Mouse (Mus musculus): ENCODE results near the gene Cul1.
A peak's percentile ranks its signal among the peaks of the same experiment; 100 is the strongest.
"Not testable (repeated sequence)": the region's sequence is repeated elsewhere in the genome, so short reads cannot be mapped to it uniquely, and the experiment has no call there.

Gene Cul1

GRCm38 (mm10) chr6:47453098-47453497, at the start of gene Cul1:
Cul1 (plus strand) TSS chr6:47453398.
- DNase-seq (ENCODE audit: low spot score in 2 of 2) = no peak

- DNase-seq (ENCODE audit: low spot score in 2 of 2) = no peak
Observed at GRCm38 (mm10) chr6:47404419-47405382, 48.5 kb upstream of the Cul1 start.

DNA sequence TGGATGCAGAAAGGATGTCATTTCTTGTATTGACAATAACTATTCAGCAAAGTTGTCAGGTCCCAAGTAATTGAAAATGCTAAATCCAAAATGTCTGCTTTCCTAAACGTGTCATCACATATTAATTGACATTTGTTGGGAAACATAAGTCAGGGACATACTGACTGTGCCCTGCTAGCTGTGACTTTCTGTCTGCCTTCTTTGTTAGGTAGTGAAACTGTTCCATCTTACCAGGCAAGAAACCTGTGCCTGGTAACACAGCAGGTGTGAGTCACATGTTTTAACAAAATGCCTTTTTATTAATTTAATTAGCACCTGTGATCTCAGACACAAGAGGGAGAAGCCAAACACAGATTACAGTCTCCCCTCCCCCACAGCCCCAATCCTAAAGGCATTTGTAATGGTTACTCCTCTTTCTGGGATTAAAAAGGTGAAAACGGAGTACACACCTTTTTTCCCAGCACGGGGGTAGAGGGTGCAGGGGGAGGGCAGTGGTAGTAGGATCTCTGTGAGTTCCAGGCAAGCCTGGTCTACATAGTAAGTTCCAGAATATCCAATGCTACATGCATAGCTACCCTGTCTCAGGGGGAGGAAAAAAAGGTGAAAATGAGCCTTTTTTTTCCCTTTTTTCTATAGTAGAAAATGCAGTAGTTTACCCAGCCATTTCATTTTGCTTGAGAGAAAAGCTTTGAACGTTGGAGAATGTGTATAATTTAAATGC, 40.2 kb upstream of the Cul1 start:
- no peak for DNase-seq (ENCODE audit: low spot score in 2 of 2)

- no peak for DNase-seq (ENCODE audit: low spot score in 2 of 2)
Observed at GRCm38 (mm10) chr6:47413656-47414055, 39.5 kb upstream of the Cul1 start.

DNA sequence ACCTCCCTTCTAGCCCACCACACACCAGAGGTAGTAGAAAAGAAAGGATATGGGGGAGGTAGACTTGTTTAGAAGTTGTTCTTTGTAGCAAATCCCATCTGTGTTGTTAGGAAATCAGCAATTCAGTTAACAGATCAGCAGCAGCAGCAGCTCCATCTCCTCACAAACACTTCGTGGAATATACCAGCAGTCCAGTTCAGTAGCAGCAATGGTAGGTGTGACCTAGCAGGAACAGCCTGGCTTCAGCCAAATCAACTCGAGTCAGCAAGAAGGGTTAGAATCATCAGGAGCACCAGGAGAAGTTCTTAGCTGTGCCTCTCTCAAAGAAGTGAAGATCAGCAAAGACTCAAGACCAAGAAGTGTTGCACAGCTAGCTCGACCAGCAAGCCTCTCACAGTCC, 34.5 kb upstream of the Cul1 start:
- no peak for DNase-seq (ENCODE audit: low spot score in 2 of 2)

- no peak for DNase-seq (ENCODE audit: low spot score in 2 of 2)
Observed at GRCm38 (mm10) chr6:47420156-47420555, 33.0 kb upstream of the Cul1 start.

GRCm38 (mm10) chr6:47421221-47421620, 32.0 kb upstream of the Cul1 start:
- no peak for DNase-seq (ENCODE audit: low spot score in 2 of 2)

GRCm38 (mm10) chr6:47426136-47426535, 27.1 kb upstream of the Cul1 start:
- no peak for DNase-seq (ENCODE audit: low spot score in 2 of 2)

DNA sequence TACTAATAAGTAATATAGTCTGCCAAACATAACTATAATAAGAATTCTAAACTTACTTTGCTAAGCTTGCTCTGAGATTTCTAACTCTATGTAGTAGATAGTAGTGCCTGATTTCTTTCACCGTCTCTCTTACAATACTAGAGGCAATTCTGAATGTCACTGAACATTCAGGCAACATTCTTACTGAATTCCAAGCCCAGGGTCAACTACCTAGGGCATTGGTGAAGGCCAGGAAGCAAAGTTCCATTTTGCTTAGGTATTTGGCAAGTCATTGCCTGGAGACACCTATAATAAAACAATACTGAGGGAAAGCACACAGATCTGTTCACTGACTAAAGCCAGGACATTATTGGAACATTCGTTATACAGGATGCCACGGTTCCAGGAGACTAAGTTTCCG, 26.6 kb upstream of the Cul1 start:
- DNase-seq (ENCODE audit: low spot score in 2 of 2) = not testable (repeated sequence)

GRCm38 (mm10) chr6:47432795-47433194, 20.4 kb upstream of the Cul1 start:
- DNase-seq (ENCODE audit: low spot score in 2 of 2) = not testable (repeated sequence)

DNA sequence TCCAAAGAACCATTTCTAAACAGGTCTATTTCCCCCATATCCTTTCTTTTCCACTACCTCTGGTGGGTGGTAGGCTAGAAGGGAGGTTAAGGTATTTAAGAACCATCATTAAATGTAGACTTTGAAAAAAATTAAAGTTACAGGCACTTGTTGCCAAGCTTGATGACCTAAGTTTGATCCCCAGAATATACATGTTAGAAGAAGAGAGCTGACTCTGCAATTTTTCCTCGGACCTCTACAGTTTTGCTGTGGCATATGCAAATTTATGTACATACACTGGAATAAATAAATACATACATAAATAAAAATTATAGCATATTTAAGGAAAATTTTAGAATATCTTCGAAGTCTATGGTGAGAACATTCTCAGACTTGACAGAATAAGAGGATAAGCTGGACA, 13.1 kb upstream of the Cul1 start:
- DNase-seq (ENCODE audit: low spot score in 2 of 2) = no peak

GRCm38 (mm10) chr6:47447658-47448057, 5.5 kb upstream of the Cul1 start:
- DNase-seq (ENCODE audit: low spot score in 2 of 2) = no peak

- DNase-seq (ENCODE audit: low spot score in 2 of 2) = peak; percentile 8 to 15
Observed at GRCm38 (mm10) chr6:47453522-47454130, 428 bp downstream of the Cul1 start.

DNA sequence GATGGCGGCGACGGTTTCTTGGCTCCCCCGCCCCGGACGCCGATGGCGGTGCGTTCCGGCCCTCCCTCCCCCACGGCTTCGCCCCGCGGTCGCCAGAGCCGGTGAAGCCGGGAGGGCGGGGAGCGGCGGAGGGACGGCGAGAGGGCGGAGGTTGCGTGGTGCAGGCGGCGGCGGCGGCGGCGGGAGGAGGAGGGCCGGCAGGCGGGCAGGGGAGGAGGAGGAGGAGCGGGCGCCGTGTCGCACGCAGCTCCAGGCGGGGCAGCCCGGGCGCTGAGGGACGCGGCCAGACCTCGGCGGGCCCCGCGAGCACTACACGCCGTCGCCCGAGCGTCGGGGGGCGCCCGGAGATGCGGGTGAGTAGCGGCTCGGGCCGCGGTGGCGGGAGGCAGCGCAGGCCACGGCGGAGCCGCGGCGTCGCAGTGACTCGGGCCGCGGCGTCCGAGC, 955 bp downstream of the Cul1 start:
- DNase-seq (ENCODE audit: low spot score in 2 of 2) = peak; percentile 22 to 57

- DNase-seq (ENCODE audit: low spot score in 2 of 2) = peak; percentile 20 to 33
Observed at GRCm38 (mm10) chr6:47454575-47455571, 1.7 kb downstream of the Cul1 start.

DNA sequence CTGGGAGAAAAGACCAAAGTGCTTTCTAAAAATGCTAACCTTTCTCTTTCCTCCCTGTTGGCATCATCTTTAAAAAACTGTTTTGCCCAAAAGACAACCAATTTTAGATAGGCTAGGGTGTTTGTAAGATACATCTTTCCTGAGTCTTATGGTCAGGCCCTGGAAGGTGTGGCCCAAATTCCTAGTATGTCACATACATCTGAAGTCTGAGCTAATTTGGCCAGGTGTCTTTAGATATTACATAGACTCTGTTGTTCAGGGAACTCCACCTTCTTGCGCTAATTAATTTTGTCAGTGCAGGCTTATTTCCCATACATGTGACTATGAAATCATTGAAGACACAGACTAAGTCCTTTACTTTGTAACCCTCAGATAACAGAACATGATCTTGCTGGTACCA, 2.6 kb downstream of the Cul1 start:
- no peak for DNase-seq (ENCODE audit: low spot score in 2 of 2)

- DNase-seq (ENCODE audit: low spot score in 2 of 2) = no peak
Observed at GRCm38 (mm10) chr6:47456853-47457252, 3.7 kb downstream of the Cul1 start.

GRCm38 (mm10) chr6:47465400-47465799, 12.2 kb downstream of the Cul1 start:
- DNase-seq (ENCODE audit: low spot score in 2 of 2) = no peak

DNA sequence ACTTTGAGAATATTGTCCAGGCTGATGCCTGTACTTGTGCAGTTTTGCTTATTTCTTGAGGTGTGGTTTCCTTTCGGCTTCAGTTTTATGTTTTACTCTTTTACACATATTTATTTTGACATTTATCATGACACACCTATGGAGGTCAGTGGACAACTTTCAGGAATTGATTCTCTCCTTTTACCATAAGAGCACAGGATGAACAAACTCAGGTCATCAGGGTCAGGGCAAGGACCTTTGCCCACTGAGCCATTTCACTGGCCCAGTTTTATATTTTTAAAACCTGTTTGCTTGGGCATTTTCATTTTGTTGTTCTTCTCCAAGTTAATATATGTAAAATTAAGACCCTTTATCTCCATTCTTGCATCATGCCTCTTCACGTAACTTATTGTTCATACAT, 13.3 kb downstream of the Cul1 start:
- no peak for DNase-seq (ENCODE audit: low spot score in 2 of 2)

- no peak for DNase-seq (ENCODE audit: low spot score in 2 of 2)
Observed at GRCm38 (mm10) chr6:47467058-47467457, 13.9 kb downstream of the Cul1 start.

- DNase-seq (ENCODE audit: low spot score in 2 of 2) = no peak
Observed at GRCm38 (mm10) chr6:47469760-47470159, 16.6 kb downstream of the Cul1 start.

All from right cerebral cortex, postnatal 36 days (tissue).